Mouse (Mus musculus) G1E-ER4 (cell line): ENCODE data around the gene Ctbp1. TPM values are rescaled to one million over a fixed set of nuclear protein-coding genes. Genes with fewer than 3 reads are reported as not detected.

Experiments used
- GATA1 ChIP-seq: IDR thresholded peaks from one replicate; pipeline ENCODE4 v1.8.0; 2012; ENCODE audit warnings: low read length, inconsistent platforms
- polyA plus RNA-seq: library from polyadenylated mRNA; stranded (reverse); fragments of >175 nt; gene quantifications from 2 replicates; pipeline ENCODE4 v1.2.3, GENCODE M21; 2012

Ctbp1 gene
- polyA plus RNA-seq, 1 experiment: 457 TPM

DNA sequence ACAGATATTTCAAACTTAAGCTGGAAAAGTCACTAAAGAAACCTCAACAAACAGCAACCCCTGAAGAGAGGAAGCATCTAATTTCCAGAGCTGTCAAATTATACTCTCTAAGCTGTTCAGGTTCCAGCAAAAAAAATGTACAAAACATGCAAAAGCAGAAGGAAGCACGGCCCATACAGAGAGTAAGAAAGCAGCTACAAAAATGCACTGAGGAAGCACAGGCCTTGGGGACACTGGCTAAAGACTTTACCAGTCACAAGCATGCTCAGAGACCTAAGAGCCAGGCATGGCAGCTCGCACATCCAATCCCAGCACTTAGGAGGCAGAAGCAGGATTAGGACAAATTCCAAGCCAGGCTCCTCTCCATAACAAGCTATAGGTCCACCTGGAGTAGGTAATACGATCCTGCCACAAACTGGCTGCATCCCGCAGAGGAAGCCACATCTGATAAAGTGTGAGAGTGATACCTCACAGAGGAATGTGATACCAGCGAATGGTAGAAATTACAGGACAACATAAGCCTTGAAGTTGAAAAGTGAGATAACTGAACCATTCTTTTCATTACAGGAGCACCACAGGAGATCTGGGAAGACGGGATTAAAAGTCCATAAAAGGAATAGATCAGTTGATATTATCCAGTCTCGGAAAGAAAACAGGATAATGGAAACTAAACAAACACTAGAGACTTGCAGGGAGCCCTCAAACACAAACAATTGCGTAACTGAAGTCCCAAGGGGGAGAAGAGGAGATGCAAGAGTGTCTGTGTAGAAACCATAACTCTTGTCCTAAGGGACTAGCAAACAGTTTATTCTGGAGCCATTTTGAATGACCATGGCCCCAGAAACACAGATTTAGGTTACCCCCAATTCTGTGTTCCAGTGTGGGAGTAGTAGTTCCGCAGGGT, 51.7 kb downstream of the Ctbp1 start:
- TF ChIP-seq GATA1: no peak

- no peak for TF ChIP-seq GATA1
Measured at GRCm38 (mm10) chr5:33222389-33222788, 52.4 kb downstream of the Ctbp1 start.

DNA sequence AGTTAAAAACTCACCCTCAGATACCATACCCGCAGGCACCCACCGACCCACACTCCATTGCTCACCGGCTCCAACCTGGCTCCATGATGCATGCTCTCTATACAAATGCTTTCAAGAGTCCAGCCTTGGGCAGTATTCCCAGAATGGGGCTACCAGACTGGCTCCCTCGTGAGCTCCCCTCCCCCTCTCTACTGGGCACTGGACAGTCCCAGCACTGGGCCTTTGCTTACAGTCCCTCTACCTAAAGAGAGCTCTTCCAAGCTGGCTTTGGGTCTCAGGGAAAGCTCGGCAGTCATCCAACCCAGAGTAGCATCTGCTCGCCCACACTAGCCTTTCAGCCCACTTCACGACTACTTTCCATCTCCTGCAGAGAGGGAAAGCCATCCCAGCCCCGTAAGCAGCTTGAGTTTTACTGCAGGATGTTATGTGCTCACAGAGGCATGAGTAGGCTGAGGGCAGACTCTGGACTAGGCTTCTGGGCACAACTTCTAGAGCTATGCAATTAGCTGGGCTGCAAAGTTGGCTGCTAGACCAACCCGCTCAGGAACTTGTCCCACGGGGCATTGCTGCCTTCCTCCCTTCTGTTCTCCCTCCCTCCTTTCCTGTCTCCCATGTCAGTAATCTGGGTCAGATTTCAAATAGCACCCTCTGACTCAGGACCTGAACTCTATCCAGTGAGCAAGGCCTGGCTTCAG, 54.3 kb downstream of the Ctbp1 start:
- no peak for TF ChIP-seq GATA1

DNA sequence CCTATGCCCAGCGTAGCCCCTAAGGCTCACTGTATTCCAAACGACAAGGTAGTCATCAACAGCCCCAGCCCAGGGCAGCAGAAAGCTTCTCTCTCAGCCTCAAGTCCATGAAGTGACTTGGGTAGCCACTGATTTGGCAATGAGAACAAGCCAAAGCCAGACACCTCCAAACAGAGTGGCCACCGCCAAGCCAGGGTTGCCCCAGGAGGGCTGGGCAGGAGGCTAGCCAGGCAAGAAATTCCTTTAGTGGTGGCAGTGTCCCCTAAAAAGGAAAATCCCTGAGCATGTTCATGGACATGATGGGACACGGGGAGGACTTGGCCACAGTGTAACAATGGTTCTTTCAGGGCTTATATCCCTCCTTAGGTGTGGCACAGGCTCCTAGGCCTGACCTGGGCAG, 55.0 kb downstream of the Ctbp1 start:
- TF ChIP-seq GATA1: no peak

GRCm38 (mm10) chr5:33218746-33219449, 55.9 kb downstream of the Ctbp1 start:
- no peak for TF ChIP-seq GATA1

DNA sequence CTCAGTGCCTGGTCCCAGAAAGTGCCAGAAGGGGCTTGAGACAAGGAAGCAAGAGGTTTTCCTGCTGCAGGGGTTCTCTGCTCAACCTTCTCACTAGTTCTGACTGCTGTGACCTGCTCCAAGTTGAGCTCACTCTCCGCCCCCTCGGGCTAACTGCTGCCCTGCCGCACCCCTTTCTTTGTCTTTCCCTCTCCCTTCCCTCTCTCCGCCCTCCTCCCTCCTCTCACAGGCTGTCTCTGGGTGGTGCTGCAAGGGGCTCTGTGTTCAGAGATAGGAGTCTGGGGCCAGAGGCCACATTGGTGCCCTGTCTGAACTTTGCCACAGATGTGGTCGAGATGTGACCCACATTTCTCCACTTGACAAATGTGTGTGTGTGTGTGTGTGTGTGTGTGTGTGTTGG, 56.7 kb downstream of the Ctbp1 start, which contains the start of gene Spon2:
Gene Spon2 (minus strand): TSS at position 375 of the 400 bp plus-strand sequence.
- no peak for TF ChIP-seq GATA1

DNA sequence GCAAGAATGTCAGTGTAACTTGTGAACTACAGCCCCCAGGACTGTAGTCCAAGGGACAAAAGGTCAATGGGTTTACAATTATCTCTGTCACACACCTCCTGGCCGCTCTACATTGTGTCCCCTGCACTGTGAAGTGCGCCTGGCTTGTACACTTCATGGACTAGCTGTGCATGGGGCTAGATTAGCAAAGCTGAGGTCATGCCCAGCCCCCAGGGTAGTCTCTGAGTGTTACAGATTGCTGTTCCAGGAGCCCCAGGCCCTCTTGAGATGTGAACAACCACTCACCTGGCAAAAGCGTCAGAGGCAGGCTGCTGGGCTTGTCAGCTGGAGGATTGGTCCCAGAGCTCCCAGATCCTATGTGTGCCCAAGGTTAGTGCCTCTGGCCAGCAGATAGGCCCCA, 57.1 kb downstream of the Ctbp1 start:
- no peak for TF ChIP-seq GATA1

DNA sequence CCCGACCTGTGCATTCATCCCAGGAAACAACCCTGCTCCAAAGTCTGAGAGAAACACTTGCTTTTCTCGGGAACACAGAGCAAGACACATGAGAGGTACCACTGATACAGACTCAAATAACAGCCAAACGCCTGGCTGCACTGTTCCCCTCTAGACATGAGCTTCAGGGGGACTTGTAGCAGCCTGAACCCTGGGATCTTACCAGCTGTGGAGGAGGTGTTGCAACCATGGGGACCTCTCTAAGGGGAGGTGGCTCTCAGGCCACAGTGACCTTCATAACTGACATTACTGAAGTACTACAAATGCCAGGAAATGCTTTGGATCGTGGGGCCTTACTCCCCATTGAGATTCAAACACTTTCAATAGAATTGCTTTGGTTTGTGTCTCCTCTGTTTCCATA, 60.1 kb downstream of the Ctbp1 start:
- no peak for TF ChIP-seq GATA1

DNA sequence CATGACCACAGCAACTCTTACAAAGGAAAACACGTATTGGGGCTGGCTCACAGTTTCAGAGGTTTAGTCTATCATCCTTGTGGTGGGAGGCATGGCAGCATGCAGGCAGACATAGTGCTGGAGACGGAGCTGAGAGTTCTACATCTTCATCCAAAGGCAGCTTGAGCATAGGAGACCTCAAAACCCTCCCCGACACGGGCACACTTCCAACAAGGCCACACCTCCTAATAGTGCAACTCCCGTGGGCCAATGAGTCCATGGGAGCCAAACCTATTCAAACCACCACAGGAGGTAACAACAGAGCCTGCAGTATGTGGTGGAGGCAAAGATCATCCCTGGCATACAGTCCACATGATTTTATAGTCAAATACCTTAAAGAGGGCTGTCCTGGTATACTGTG, 63.5 kb downstream of the Ctbp1 start:
- no peak for TF ChIP-seq GATA1

DNA sequence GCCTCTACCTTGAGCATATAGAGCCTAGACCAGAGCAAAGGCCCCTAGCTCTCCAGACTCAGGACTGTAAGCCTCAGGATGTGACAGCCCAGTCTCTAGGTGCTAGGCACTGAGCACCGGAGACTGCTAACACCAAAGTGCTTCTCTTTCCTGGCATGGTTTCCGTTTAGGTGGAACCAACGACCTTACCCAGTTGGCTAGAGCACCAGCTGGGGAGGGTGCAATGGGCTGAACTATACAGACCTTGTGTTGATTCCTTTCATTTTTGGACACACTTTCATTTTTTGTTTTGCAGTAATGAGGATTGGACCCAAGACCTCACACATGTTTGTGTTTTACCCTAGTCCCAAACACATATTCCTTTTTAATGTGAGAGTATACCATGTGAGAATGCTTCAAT, 64.3 kb downstream of the Ctbp1 start:
- no peak for TF ChIP-seq GATA1

DNA sequence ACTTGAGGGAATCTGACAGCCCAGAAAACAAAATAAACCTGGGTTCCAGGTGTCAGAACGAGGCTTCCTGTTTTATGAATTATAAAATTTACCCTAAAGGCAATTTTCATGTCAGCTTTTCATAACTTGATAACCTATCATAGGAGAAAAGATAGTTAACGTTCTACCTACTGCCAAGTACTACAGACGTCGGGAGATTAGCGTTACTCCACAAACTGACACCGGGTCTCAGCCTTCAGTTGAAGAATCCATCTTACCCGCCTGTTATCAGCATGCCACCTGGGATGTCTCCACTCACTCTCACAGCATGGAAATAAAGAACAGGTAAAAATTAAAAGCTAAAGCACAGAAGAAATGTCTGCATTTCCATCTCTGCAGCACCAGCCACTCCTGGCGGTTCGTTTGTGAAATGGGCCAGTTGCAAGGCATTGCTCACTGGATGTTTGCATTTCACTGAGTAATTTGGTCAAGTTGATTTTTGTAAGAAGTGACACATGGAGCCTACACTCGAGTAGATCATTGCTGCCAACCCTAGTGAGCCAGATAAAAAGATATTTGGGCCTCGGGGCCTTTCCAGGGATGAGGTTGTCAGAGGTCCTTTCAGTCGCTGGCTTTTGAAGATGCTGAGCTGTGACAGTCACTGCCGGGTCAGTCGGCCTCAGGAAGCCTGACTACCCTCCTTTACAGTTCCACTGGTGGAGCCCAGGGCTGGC, 66.1 kb downstream of the Ctbp1 start:
- TF ChIP-seq GATA1: no peak

GRCm38 (mm10) chr5:33207136-33207535, 67.7 kb downstream of the Ctbp1 start:
- no peak for TF ChIP-seq GATA1

DNA sequence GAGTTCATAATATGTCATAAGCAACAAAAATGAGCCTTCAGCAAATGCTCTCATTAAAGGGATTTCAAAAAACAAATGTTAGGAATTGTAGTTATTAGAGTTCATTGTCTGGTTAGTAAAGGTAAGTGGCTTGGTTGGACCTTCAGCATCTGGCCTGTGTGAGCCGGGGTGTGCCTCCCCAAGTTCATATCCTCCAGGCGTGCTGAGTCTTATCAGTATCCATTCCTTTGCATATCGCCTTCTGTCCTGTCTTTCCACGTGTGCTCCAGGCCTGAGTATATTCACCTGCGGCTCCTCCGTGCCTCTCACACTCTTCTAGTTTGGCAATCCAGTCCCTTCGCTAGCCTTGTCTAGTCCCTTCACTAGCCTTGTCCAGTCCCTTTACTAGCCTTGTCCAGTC, 68.5 kb downstream of the Ctbp1 start:
- TF ChIP-seq GATA1: no peak

DNA sequence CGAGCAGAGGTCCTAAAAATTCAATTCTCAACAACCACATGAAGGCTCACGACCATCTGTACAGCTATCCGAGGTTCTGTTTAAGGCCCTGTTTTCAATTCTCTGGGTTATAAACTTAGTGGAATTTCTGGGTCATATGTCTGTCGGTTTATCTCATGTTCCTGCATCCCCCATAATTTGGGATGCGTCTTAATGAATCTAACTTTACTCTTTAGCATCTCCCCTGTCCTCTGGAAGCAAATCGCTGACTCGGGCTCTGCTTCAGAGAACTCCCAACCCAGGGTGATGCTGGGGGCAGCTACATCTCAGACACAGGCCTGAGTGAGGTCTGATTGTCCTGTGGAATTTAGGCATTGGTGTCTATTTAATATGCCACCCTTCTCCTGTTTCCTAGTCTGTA, 70.5 kb downstream of the Ctbp1 start:
- no peak for TF ChIP-seq GATA1

GRCm38 (mm10) chr5:33203691-33204242, 71.0 kb downstream of the Ctbp1 start:
- TF ChIP-seq GATA1: no peak

DNA sequence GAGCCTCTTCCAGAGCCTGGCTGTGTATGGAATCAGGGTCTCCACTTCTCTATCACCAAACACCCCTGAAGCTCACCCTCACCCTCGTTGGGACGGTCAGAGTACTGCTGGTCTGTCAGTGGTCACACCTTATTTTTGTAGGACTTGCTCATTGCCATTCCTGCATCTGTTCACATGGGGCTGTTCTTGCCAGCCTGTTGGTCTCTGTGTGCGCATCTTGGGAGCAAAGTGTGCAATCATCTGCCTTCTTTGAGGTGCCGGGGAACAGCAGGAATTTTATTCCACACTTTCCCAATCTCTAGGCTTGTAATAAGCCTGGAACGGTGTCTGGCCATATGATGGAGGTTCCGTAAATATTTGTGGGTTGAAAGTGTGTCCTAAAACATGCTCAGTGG, 71.6 kb downstream of the Ctbp1 start:
- TF ChIP-seq GATA1: no peak
